Mouse (Mus musculus) brain, embryonic 14.5 days (tissue): ENCODE results near the gene Hoxa9.

Experiments used
- CTCF ChIP-seq: fragments of 200-500 bp; IDR thresholded peaks from 2 replicates; pipeline ENCODE4 v1.5.1; 2012; ENCODE audit warnings: inconsistent platforms, mild to moderate bottlenecking, moderate library complexity, borderline replicate concordance; ENCODE audit not compliant: insufficient read depth, insufficient read length; ENCODE audit errors: extremely low read depth
- POLR2A ChIP-seq: fragments of 200-500 bp; IDR thresholded peaks from 2 replicates; pipeline ENCODE4 v1.6.1; 2012; ENCODE audit warnings: mild to moderate bottlenecking, inconsistent platforms, borderline replicate concordance; ENCODE audit not compliant: poor library complexity, insufficient read depth, insufficient read length, severe bottlenecking; ENCODE audit errors: extremely low read depth

DNA sequence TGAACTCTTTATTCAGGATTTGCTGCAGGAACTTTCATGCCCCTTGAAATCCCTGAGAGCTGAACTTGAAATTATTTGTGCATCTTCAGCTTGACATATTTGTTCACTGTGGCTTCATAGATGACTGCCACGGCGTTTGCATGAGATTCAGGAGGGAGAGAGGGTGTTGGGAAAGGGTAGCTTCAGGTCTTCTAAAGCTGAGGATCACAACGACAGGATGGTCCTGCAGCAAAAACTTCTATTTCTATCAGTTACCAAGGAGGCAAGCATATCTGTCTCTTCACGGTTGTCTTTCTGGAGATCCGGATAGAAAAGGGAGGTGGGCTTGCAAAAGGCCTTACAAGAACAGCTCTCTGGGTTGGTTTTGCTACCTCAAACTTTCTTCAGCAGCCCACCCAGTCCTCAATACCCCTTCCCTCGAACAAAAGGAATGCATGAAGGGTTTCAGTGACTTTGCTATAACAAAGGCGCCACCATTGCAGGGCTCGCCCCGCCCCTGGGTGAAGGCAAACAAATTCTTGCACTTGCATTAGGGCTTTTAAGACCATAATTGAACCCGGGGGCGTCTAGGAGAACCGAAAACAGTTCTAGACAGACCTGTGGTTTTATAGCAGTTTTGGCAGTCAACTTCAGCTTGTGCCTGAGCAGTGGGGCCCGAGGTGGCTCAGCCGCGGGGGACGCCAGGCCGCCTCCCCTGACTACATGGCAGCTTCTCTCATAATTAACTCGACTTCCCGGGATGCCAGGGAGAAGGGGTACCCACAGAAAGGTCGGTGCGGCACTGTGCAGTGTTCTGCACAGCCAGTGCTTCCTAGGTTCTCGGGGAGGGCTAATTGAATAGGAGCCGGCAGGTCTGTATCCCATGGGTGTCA is 17.1 kb upstream of the Hoxa9 start:
- TF ChIP-seq CTCF, result no peak
- no peak for TF ChIP-seq POLR2A
